Comparison of ENCODE assay signal across 26 mouse cellular contexts in genomic region chr13:98803699-98804098, GRCm38 (mm10). TPM values are rescaled to one million over a fixed set of nuclear protein-coding genes. Genes with fewer than 3 reads are reported as not detected.
DNase-seq lines count a peak whose midpoint lies in the region; ATAC-seq and TF ChIP-seq lines count a peak whose summit lies in the region.
"Had no signal": no experiment of that assay in that cellular context is flagged by ENCODE, and none has a peak within 500 bp of the region (broad histone marks: within the 10 kb centered on the region; RNA-seq: fewer than 3 reads in every experiment).

No protein-coding gene starts in this region.

- peak overlapping the region; percentile 59 for H3K27ac ChIP-seq in liver, postnatal 0 days (ENCODE audit: low read depth)
- no peak overlapping the region; the same call in 1 of the 2 replicates for H3K27ac ChIP-seq in liver, embryonic 11.5 days (ENCODE audit: low read depth, low read length)
- H3K27ac ChIP-seq in macrophage = peak overlapping the region; percentile 33
- no peak overlapping the region for H3K27ac ChIP-seq in gastrocnemius, adult 2 months
- H3K27ac ChIP-seq: embryonic facial prominence, embryonic 10.5 days; heart, embryonic 10.5 days; hindbrain, embryonic 12.5 days; left cerebral cortex, adult 2 months; neural tube, embryonic 15.5 days; stomach, embryonic 15.5 days had no signal

- DNase-seq in liver, postnatal 0 days = no peak
- DNase-seq in liver, embryonic 11.5 days (ENCODE audit: low spot score) = no peak
- DNase-seq in MEL-GATA-1-ER (ENCODE audit: extremely low read depth, low read depth) = peak; percentile 94
- no peak for DNase-seq in cerebellum, adult 11 months
- DNase-seq in gastrocnemius, adult 2 months = no peak
- DNase-seq: adrenal gland, postnatal 10 days; cerebellum, adult 18-20 months; gastrocnemius, postnatal 10 days; kidney, adult 9 months; kidney, postnatal 4 days; layer of hippocampus, adult 9-11 months; left cerebral cortex, postnatal 4 days; lung, postnatal 10 days; midbrain, embryonic 14.5 days; right cerebral cortex, postnatal 25 days; thymus, adult 2 months had no signal

- no peak overlapping the region for H3K4me2 ChIP-seq in liver, postnatal 0 days (ENCODE audit: low read depth, low read length)
- H3K4me2 ChIP-seq in liver, embryonic 11.5 days = no peak overlapping the region
- H3K4me2 ChIP-seq: hindbrain, embryonic 12.5 days; neural tube, embryonic 15.5 days; stomach, embryonic 15.5 days had no signal

- no peak overlapping the region for H3K4me3 ChIP-seq in liver, postnatal 0 days (ENCODE audit: low read depth, low read length)
- H3K4me3 ChIP-seq in liver, embryonic 11.5 days (ENCODE audit: low read depth, low read length) = no peak overlapping the region
- H3K4me3 ChIP-seq in macrophage (ENCODE audit: inconsistent target) = no peak overlapping the region
- H3K4me3 ChIP-seq in gastrocnemius, adult 2 months = no peak overlapping the region
- H3K4me3 ChIP-seq: embryonic facial prominence, embryonic 10.5 days; heart, embryonic 10.5 days; hindbrain, embryonic 12.5 days; left cerebral cortex, adult 2 months; myocyte; neural tube, embryonic 15.5 days; stomach, embryonic 15.5 days had no signal

- no peak for TF ChIP-seq CTCF in liver, postnatal 0 days (IDR thresholded peaks at IDR 0.05; ENCODE audit: low read depth)
- TF ChIP-seq CTCF in gastrocnemius, adult 2 months (IDR thresholded peaks at IDR 0.05) = no peak

- H3K9ac ChIP-seq in liver, postnatal 0 days (replicated peaks) = no peak overlapping the region
- no peak overlapping the region for H3K9ac ChIP-seq in liver, embryonic 11.5 days (ENCODE audit: low read depth, low read length)
- H3K9ac ChIP-seq: hindbrain, embryonic 12.5 days; neural tube, embryonic 15.5 days; stomach, embryonic 15.5 days had no signal

- intact Hi-C loops in gastrocnemius, adult 2 months (cut with DNase I) = loop anchor here (5.0 kb wide), 1 partner anchor 36 kb away; no protein-coding TSS in a partner anchor

- peaks cover 38% of the 10 kb centered on the region for H3K36me3 ChIP-seq in liver, postnatal 0 days (replicated peaks; ENCODE audit: insufficient read depth, low read length)
- peaks cover 19% of the 10 kb centered on the region for H3K36me3 ChIP-seq in liver, embryonic 11.5 days (ENCODE audit: control insufficient read depth, insufficient read depth, low read length)
- peaks cover 38% of the 10 kb centered on the region for H3K36me3 ChIP-seq in macrophage (ENCODE audit: inconsistent target)

- peaks cover 100% of the 10 kb centered on the region for H3K79me2 ChIP-seq in macrophage (ENCODE audit: inconsistent target)

- peak; percentile 69 for ATAC-seq in liver, postnatal 0 days
- no peak for ATAC-seq in liver, embryonic 11.5 days (replicated peaks; ENCODE audit: low FRiP score)
- peak; percentile 87 for ATAC-seq in neutrophil, adult 5-6 weeks (ENCODE audit: extremely low read depth, insufficient number of reproducible peaks, low FRiP score, poor library complexity, severe bottlenecking)
- ATAC-seq: Patski had no signal

- peaks cover 9% of the 10 kb centered on the region for H3K4me1 ChIP-seq in liver, postnatal 0 days (ENCODE audit: insufficient read depth)
- no peaks in the 10 kb centered on the region; the same call in 1 of the 2 replicates for H3K4me1 ChIP-seq in liver, embryonic 11.5 days (replicated peaks; ENCODE audit: control insufficient read depth, insufficient read depth, low read length)
- H3K4me1 ChIP-seq: embryonic facial prominence, embryonic 10.5 days; heart, embryonic 10.5 days; hindbrain, embryonic 12.5 days; neural tube, embryonic 15.5 days; stomach, embryonic 15.5 days had no signal

- no peaks in the 10 kb centered on the region for H3K9me3 ChIP-seq in liver, postnatal 0 days (ENCODE audit: low read length)
- no peaks in the 10 kb centered on the region; the same call in 1 of the 2 replicates for H3K9me3 ChIP-seq in liver, embryonic 11.5 days (ENCODE audit: control insufficient read depth, low read length)
- H3K9me3 ChIP-seq: heart, embryonic 10.5 days; stomach, embryonic 15.5 days had no signal

- no peak for TF ChIP-seq EP300 in liver, postnatal 0 days (IDR thresholded peaks at IDR 0.05; ENCODE audit: low read depth)

- H3K27me3 ChIP-seq in liver, postnatal 0 days (ENCODE audit: insufficient read depth, low read length) = no peaks in the 10 kb centered on the region
- H3K27me3 ChIP-seq in liver, embryonic 11.5 days (replicated peaks; ENCODE audit: control insufficient read depth, insufficient read depth, low read length) = no peaks in the 10 kb centered on the region
- H3K27me3 ChIP-seq: hindbrain, embryonic 12.5 days; neural tube, embryonic 15.5 days; Patski; stomach, embryonic 15.5 days had no signal

- WGBS in liver, postnatal 0 days (ENCODE audit: insufficient replicate concordance) = 42% methylated on average over 4 of the region's 4 CpGs
- WGBS in liver, embryonic 11.5 days = 80% methylated on average over 4 of the region's 4 CpGs
- 0% methylated on average over 4 of the region's 4 CpGs for WGBS in macrophage (ENCODE audit: missing documents)

RNA-seq across cellular contexts. Expression of gene Fcho2, which starts 11.6 kb away (rescaled TPM):
- polyA plus RNA-seq in liver, postnatal 0 days (2015; fragmentation: Nextera tagmentation; extraction: Ambion mirVana) = 16.6 and 16.7 TPM in 2 replicates
- 23.7 and 25.3 TPM in 2 replicates for polyA plus RNA-seq in liver, embryonic 11.5 days (2014; fragmentation: Nextera tagmentation; extraction: Ambion mirVana)
- 100 to 1,000 TPM; 133 to 774 (median 552) TPM for total RNA-seq in macrophage (2018; cell fraction: chromatin; rRNA removed)
- total RNA-seq in macrophage (2018; cell fraction: cytosol; rRNA removed) = 100 to 1,000 TPM in 5 of 26 experiments, 10 to 100 TPM in 21; 34.5 to 126 (median 79.4) TPM
- 100 to 1,000 TPM in 21 of 26 experiments, 10 to 100 TPM in 5; 87.6 to 549 (median 241) TPM for total RNA-seq in macrophage (2018; cell fraction: nucleus; rRNA removed)
- 41.5 to 104 TPM (median 81.1 TPM) in 3 replicates for polyA plus RNA-seq in macrophage (2018)
- total RNA-seq in neutrophil, adult 5-6 weeks (2017) = 81.6 and 93.2 TPM in 2 replicates
- total RNA-seq in gastrocnemius, adult 2 months (2021) = 10 to 100 TPM; 21.2 to 26.9 TPM

Comparison
In these comparisons a context has a peak if more than half of its experiments do, and no peak if none do; other contexts are left out.
1. H3K27ac ChIP-seq: peak in liver, postnatal 0 days (single experiment) and macrophage (single experiment); none in liver, embryonic 11.5 days (single experiment) and gastrocnemius, adult 2 months (single experiment).